Mouse (Mus musculus) forebrain, embryonic 10.5 days (tissue): ENCODE results near the gene Bloc1s1. TPM values are rescaled to one million over a fixed set of nuclear protein-coding genes. Genes with fewer than 3 reads are reported as not detected.

ENCODE experiments used
- DNase-seq: peaks from one replicate; pipeline ENCODE4 v3.0.0-alpha.2; 2017; ENCODE audit warnings: low spot score; ENCODE audit errors: extremely low spot score
- H3K27ac ChIP-seq: fragments of 300-500 bp; sonication (generic); 2 replicates; pipeline ENCODE4 v1.5.1; 2016; ENCODE audit warnings: mild to moderate bottlenecking
- H3K27me3 ChIP-seq: fragments of 300-500 bp; sonication (generic); 2 replicates; pipeline ENCODE4 v1.6.1; 2016; ENCODE audit warnings: mild to moderate bottlenecking; ENCODE audit not compliant: poor library complexity, severe bottlenecking
- H3K36me3 ChIP-seq: fragments of 300-500 bp; sonication (generic); replicated peaks from 2 replicates; pipeline ENCODE4 v1.6.1; 2016; ENCODE audit warnings: mild to moderate bottlenecking, moderate library complexity
- H3K4me1 ChIP-seq: fragments of 300-500 bp; sonication (generic); 2 replicates; pipeline ENCODE4 v1.6.1; 2016
- H3K4me3 ChIP-seq: fragments of 300-500 bp; sonication (generic); 2 replicates; pipeline ENCODE4 v1.5.1; 2016; ENCODE audit warnings: mild to moderate bottlenecking, moderate library complexity
- H3K9me3 ChIP-seq: fragments of 300-500 bp; sonication (generic); 2 replicates; pipeline ENCODE4 v1.6.1; 2016; ENCODE audit warnings: mild to moderate bottlenecking, moderate library complexity
- WGBS: fragments of 180-500 bp; shearing (Covaris S2); methylation state at CpG from one replicate; pipeline ENCODE4 v1.1.7; 2016; 5-methylcytosine and 5-hydroxymethylcytosine counted together
- polyA plus RNA-seq: library from polyadenylated mRNA; unstranded; fragments of >200 nt; fragmentation: Nextera tagmentation; extraction: Ambion mirVana; gene quantifications from 2 replicates; pipeline ENCODE4 v1.2.1, GENCODE M21; 2016

Gene Bloc1s1
- polyA plus RNA-seq, 1 experiment from 2014 or later, result 178 TPM

- peaks cover 40% of the 10 kb centered on the region for H3K4me1 ChIP-seq
- 0 out of 2 replicates have a peak overlapping the region, but pooled peaks have one; percentile 48 for H3K27ac ChIP-seq
- no peak overlapping the region for H3K4me3 ChIP-seq
- no peaks in the 10 kb centered on the region for H3K9me3 ChIP-seq
- DNase-seq, result no peak
- H3K27me3 ChIP-seq, result peaks cover 30% of the 10 kb centered on the region
- peaks cover 53% of the 10 kb centered on the region for H3K36me3 ChIP-seq
- WGBS, result 87% methylated on average over 4 of the region's 4 CpGs
Measured at GRCm38 (mm10) chr10:128912791-128913190, 11.0 kb downstream of the Bloc1s1 start.

- Histone ChIP-seq H3K27ac (no peak overlapping the region), H3K9me3 (no peaks in the 10 kb centered on the region), H3K4me1 (peaks cover 40% of the 10 kb centered on the region), H3K4me3 (no peak overlapping the region), H3K36me3 (peaks cover 48% of the 10 kb centered on the region), H3K27me3 (peaks cover 35% of the 10 kb centered on the region)
- 84% methylated on average over 4 of the region's 4 CpGs for WGBS
- DNase-seq, result no peak
Measured at GRCm38 (mm10) chr10:128912268-128912667, 11.6 kb downstream of the Bloc1s1 start.

- Histone ChIP-seq H3K27ac (no peak overlapping the region), H3K36me3 (peaks cover 41% of the 10 kb centered on the region), H3K9me3 (no peaks in the 10 kb centered on the region), H3K4me1 (peaks cover 40% of the 10 kb centered on the region), H3K4me3 (peak overlapping the region; percentile 86; the same call in 1 of the 2 replicates), H3K27me3 (peaks cover 35% of the 10 kb centered on the region)
- no peak for DNase-seq
- 93% methylated on average over 6 of the region's 6 CpGs for whole genome bisulfite sequencing
Measured at GRCm38 (mm10) chr10:128911430-128911829, 12.4 kb downstream of the Bloc1s1 start.

GRCm38 (mm10) chr10:128910066-128910841 lies 13.6 kb downstream of the Bloc1s1 start:
- peaks cover 35% of the 10 kb centered on the region for H3K27me3 ChIP-seq
- H3K4me3 ChIP-seq, result peak overlapping the region; percentile 86
- peak; percentile 53 for DNase-seq
- WGBS, result 3% methylated on average over 60 of the region's 66 CpGs
- H3K9me3 ChIP-seq, result no peaks in the 10 kb centered on the region
- H3K4me1 ChIP-seq, result peaks cover 40% of the 10 kb centered on the region
- peaks cover 32% of the 10 kb centered on the region for H3K36me3 ChIP-seq
- peak overlapping the region; percentile 92 for H3K27ac ChIP-seq

- H3K27ac ChIP-seq, result peak overlapping the region; percentile 92
- peaks cover 35% of the 10 kb centered on the region for H3K27me3 ChIP-seq
- WGBS, result under 1% methylated on average over 37 of the region's 41 CpGs
Measured at GRCm38 (mm10) chr10:128909567-128910028, 14.2 kb downstream of the Bloc1s1 start.

GRCm38 (mm10) chr10:128908778-128909448 lies 14.9 kb downstream of the Bloc1s1 start:
- Histone ChIP-seq H3K27me3 (peaks cover 35% of the 10 kb centered on the region), H3K4me1 (peaks cover 39% of the 10 kb centered on the region), H3K36me3 (peaks cover 24% of the 10 kb centered on the region), H3K9me3 (no peaks in the 10 kb centered on the region), H3K4me3 (peak overlapping the region; percentile 86), H3K27ac (peak overlapping the region; percentile 92)
- WGBS, result 61% methylated on average over 13 of the region's 13 CpGs
- no peak for DNase-seq

More at GRCm38 (mm10) chr10:128909567-128910028, 14.2 kb downstream of the Bloc1s1 start:
- Histone ChIP-seq H3K4me3 (peak overlapping the region; percentile 86), H3K4me1 (peaks cover 40% of the 10 kb centered on the region), H3K9me3 (no peaks in the 10 kb centered on the region), H3K36me3 (peaks cover 28% of the 10 kb centered on the region)
- peak; percentile 82 for DNase-seq

- H3K4me3 ChIP-seq, result no peak overlapping the region
- H3K27ac ChIP-seq, result no peak overlapping the region
- no peak for DNase-seq
- no peaks in the 10 kb centered on the region for H3K9me3 ChIP-seq
- H3K4me1 ChIP-seq, result peaks cover 9% of the 10 kb centered on the region
- no peaks in the 10 kb centered on the region for H3K36me3 ChIP-seq
- peaks cover 19% of the 10 kb centered on the region for H3K27me3 ChIP-seq
- 76% methylated on average over 5 of the region's 5 CpGs for WGBS
Measured at GRCm38 (mm10) chr10:128904812-128905211, 19.0 kb downstream of the Bloc1s1 start.

GRCm38 (mm10) chr10:128902409-128902988 lies 21.3 kb downstream of the Bloc1s1 start:
- Histone ChIP-seq H3K4me1 (no peaks in the 10 kb centered on the region), H3K4me3 (no peak overlapping the region), H3K27ac (no peak overlapping the region), H3K9me3 (no peaks in the 10 kb centered on the region), H3K27me3 (peaks cover 7% of the 10 kb centered on the region), H3K36me3 (no peaks in the 10 kb centered on the region)
- WGBS, result 86% methylated on average over 3 of the region's 3 CpGs
- DNase-seq, result no peak

GRCm38 (mm10) chr10:128901409-128901808 lies 22.4 kb downstream of the Bloc1s1 start:
- Histone ChIP-seq H3K9me3 (no peaks in the 10 kb centered on the region), H3K4me3 (no peak overlapping the region), H3K36me3 (no peaks in the 10 kb centered on the region), H3K27ac (no peak overlapping the region), H3K27me3 (peaks cover 16% of the 10 kb centered on the region), H3K4me1 (peaks cover 5% of the 10 kb centered on the region)
- WGBS, result 76% methylated on average over 1 of the region's 1 CpGs
- no peak for DNase-seq

GRCm38 (mm10) chr10:128900698-128901097 lies 23.1 kb downstream of the Bloc1s1 start, which contains the start of gene Cd63:
TSS of gene Cd63 (plus strand) at chr10:128900989.
- no peak for DNase-seq
- Histone ChIP-seq H3K27me3 (peaks cover 23% of the 10 kb centered on the region), H3K9me3 (no peaks in the 10 kb centered on the region), H3K36me3 (no peaks in the 10 kb centered on the region), H3K4me3 (no peak within 1 kb of the TSS), H3K27ac (no peak within 1 kb of the TSS), H3K4me1 (peaks cover 12% of the 10 kb centered on the region)
- WGBS, result 91% methylated on average over 3 of the region's 3 CpGs

- 83% methylated on average over 6 of the region's 6 CpGs for WGBS
- no peak overlapping the region for H3K4me3 ChIP-seq
- DNase-seq, result no peak
Measured at GRCm38 (mm10) chr10:128899759-128900490, 23.9 kb downstream of the Bloc1s1 start.

GRCm38 (mm10) chr10:128897501-128897900 lies 26.3 kb downstream of the Bloc1s1 start:
- Histone ChIP-seq H3K27ac (no peak overlapping the region), H3K36me3 (no peaks in the 10 kb centered on the region), H3K27me3 (peaks cover 48% of the 10 kb centered on the region), H3K4me1 (peaks cover 20% of the 10 kb centered on the region), H3K4me3 (no peak overlapping the region), H3K9me3 (no peaks in the 10 kb centered on the region)
- 30% methylated on average over 1 of the region's 1 CpGs for WGBS
- no peak for DNase-seq

More at GRCm38 (mm10) chr10:128899759-128900490, 23.9 kb downstream of the Bloc1s1 start:
- Histone ChIP-seq H3K36me3 (no peaks in the 10 kb centered on the region), H3K27ac (no peak overlapping the region), H3K9me3 (no peaks in the 10 kb centered on the region), H3K27me3 (peaks cover 25% of the 10 kb centered on the region), H3K4me1 (peaks cover 14% of the 10 kb centered on the region)
